Mouse (Mus musculus) adrenal gland, postnatal 10 days (tissue): ENCODE results near the gene Gm21885. TPM values are rescaled to one million over a fixed set of nuclear protein-coding genes. Genes with fewer than 3 reads are reported as not detected.

Experiments used
- DNase-seq: peaks from one replicate; pipeline ENCODE4 v3.0.0; 2021; ENCODE audit warnings: mixed read lengths
- total RNA-seq, 2 experiments: library from RNA; stranded (reverse); gene quantifications; 2 replicates each; pipeline ENCODE4 v1.2.3; 2021

Gm21885 gene
- total RNA-seq, 2 experiments from 2014 or later: not detected

DNA sequence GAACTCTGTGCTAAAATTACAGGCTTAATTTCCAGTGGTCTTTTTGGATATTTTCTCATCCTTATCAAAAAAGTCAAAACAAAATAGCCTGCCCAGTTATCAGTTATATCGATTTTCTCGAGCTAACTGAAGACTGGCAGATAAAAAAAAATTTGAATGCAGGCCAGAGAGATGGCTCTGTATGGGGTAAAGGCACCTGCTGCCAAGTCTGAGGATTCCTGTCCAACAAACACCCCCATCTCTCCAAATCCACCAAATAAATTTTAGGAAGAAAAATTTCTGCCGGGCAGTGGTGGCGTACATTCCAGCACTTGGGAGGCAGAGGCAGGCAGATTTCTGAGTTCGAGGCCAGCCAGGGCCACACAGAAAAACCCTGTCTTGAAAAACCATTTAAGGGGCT is 36.4 kb downstream of the Gm21885 start:
- DNase-seq: no peak

DNA sequence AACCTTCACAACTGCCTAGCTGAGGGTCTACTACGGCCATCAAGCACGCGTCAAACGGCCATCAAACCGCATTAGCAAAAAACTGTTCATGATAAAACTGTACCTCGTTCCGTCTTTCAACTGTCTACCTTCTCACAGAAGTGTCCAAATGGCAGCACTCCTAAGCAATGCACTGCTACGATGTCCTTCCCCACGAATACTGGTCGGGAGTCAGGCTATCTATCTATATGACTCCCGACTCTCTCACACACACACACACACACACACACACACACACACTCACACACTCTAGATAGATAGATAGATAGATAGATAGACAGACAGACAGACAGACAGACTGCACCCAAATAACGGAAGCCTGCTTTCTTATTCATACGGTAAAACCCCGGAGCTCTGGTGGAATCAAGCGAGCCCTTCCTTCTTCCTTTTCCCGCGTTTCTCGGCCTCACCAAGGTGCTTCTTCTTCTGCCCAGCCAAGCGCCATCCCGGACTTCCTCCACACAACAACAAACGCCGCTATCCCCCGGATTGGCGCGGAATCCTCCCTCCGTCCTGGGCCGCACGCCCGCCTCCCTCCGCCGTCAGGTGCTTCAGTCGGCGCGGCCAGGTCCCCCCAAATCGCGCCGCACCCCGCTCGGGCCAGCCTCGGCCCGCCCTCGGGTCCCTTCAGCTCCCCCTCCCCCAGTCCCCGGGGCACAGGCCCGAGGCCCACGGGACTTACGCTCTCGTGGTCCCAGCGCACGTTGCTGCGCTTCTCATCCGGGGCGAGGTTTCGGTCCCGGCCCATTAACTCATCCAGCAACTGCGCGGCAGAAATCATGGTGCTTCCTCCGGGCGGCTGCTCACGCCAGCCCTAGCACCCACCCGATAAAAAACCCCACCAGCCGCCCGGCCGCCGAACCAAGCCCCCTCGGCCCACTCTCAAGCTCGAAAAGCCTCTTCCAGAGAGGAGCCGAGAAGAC is 39.6 kb downstream of the Gm21885 start:
- peak; percentile 78 for DNase-seq

DNA sequence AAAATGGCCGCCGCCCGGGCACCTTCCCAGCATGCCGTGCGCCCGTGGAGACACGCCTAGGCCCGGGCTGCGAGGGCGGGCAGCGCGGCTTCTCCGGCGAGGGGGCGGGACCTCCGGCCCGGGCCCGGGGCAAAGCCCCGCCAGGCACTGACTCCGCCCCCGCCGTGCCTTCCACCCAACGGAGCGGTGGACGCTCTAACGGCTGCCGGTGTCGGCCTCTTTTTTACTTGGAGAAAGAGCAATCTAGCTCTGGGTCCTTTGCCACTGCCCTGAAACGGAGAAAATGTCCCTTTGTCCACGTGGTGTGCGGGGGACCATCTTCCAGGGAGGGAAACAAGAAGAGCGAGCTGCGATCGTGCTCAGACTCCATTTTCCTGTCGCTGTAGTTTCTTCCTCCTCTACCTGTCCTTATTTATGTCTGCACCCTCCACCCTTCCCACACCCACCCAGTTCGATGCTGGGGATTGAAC is 40.3 kb downstream of the Gm21885 start, which contains the start of gene Luc7l3:
Luc7l3 (minus strand) TSS at position 58 of the 470 bp plus-strand sequence.
- DNase-seq: peak; percentile 98

DNA sequence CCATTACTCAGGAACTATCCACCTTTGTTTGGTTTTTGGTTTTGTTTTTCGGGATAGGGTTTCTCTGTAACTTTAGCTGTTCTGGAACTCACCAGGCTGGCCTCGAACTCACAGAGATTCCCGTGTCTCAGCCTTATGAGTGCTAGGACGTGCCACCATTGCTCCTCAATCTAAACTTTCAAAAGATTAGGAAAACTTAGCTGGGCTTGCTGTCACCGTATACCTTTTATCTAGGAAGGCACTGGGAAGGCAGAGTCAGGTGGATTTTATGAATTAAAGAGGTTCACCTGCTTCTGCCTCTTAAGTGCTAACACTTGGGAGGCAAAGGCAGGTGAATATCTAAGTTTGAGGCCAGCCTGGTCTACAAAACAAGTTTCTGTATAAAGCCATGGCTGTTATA is 41.0 kb downstream of the Gm21885 start:
- DNase-seq: no peak

DNA sequence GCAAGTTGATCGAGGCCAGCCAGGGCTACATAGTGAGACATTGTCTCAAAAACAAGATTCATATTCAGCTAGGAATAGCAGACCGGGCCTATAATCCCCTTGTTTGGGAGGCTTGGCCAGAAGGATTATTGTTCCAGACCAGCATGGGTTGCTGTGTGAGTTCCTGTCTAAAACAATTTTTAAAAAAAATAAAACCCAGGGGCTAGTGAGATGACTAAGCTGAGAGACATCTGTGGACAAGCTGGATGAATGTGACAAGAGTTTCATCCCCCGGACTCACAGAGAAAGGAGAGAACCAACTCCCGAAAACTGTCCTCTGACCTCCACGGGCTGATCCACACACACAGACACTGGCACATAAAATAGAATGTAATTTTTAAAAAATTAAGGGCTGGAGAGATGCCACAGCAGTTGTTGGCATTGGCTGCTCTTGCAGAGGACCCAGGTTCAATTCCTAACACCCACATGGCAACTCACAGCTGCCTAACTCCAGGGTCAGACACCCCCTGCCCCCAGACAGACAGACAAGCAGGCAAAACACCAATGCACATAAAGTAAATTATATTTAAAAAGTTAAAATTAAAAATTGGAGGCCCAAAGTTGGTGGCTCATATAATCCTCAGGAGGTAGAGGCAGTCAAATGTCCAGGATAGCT is 41.7 kb downstream of the Gm21885 start:
- no peak for DNase-seq

DNA sequence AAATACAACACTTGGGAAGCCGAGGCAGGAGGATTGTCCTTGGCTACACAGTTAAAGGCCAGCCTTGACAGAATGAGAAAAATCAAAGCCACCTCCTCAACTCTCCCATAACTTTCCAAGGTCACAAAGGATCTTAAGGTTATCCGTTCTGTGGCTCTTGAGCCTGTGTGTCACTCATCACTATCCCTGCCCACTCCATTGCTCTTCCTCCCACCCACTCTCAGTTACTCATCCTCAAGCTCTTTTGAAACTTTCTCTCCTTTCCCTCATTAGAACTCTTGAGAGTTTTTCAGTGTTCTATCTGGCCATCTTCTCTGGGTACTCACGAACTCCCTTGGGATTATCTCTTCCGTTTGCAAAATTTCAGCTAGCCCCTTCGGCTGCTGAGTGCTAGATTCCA is 42.9 kb downstream of the Gm21885 start:
- DNase-seq: no peak

DNA sequence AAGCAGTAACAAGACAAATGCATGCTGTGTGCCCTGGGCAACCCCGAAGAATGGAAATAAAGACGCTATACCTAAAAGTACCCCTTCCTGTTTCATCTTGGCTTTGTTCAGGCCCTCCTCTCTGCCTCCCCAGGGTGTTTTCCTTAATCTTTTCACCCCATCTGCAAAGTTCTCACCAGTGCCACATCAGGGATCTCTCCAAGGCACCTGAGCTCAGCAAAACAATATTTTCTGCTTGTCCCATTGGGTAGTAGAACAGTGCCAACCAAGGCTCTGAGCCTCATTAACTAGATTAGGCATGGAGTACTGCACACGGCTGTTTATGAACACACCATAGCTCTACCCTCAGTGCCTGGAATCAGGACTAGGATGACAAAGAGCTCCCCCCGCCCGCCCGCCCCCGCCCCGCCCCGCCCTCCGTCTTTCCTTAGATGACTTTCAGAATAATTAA is 45.3 kb downstream of the Gm21885 start:
- no peak for DNase-seq

DNA sequence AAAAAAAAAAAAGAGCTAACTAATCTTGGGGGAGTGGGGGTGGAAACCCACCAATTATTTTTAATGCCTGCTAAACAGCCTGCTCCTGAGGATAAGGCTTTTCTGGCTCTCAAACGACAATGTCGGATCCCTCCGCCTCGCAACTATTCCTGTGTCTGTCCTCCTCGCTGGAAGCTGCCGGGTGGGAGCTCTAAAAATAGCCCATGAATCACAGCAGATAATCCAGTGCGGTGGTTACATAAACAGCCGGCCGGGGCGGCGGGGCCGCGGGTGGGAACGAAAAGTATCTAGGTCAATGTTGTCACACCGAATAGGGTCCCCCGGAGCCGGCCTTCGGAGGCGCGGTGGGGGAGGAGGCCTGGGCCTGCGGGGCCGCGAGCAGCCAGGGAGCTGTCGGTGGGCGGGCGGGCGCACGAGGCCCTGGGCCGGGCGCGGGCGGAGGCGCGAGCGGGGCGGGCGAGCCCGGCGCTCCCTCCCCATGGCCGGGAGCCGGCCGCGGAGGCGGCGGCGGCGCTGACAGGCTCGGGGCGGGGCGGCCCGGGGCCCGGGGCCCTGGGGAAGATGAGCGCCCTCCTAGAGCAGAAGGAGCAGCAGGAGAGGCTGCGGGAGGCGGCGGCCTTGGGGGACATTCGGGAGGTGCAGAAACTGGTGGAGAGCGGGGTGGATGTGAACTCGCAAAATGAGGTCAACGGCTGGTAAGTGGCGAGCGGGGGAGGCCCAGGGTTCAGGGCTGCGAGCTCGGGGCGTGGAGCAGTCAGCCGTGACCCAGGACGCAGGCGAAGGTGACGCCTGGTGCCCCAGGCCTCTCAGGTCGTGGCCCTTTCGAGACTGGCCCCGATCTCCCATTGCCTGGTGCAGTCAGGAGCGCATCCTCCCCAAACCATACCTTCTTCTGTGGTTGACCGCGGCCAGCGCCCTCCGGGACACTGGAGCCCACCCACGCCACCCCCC is 46.3 kb downstream of the Gm21885 start, which contains the start of gene Ankrd40:
Ankrd40 (plus strand) TSS at position 309 of the 951 bp plus-strand sequence.
- peak; percentile 96 for DNase-seq

DNA sequence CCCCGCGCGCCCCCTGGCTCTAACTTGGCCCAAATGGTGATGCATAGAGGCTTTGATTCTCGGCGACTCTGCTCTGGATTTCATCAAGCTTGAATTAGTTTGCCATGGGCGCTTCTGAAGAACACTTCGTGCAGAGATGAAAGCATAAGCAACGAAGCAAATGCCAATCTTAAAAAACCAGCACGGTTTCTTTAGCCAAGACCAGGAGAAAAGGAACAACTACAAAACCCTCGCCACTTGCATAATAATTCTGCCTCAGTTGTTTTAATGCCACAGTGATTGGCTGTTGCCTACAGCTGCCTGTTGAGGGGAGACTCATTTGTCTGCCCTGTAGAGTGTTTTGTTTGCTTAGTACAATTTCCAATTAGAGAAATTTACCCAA is 47.0 kb downstream of the Gm21885 start:
- DNase-seq: no peak

DNA sequence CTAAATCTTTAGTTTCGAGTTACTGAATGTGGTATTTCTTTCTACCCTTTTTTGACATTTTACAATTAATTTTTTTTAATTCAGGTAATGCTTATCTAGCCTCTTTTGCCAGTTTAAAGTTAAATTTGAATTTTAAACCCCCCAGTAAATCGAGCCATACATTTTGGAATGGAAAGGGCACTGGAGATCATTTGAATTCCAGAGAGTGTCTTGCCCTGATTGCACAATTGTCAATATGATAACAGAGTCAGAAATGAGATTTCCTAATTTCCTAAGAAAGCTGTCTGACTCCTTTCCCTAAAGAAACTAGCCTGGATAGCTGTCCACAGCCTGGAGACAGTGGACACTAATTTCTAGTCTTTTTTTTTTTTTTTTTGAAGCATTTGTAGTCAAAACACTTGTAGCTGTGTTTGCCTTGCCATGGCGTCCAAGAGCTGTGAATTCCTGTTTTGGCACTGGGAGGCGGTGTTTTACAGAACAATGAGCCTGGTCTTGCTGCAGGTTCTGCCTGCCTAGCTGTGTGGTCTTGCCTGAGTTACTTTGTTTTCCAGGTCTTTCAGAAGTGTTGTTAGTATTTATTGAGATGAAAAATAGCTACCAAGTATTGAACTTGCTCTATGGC is 47.7 kb downstream of the Gm21885 start:
- peak; percentile 59 for DNase-seq

DNA sequence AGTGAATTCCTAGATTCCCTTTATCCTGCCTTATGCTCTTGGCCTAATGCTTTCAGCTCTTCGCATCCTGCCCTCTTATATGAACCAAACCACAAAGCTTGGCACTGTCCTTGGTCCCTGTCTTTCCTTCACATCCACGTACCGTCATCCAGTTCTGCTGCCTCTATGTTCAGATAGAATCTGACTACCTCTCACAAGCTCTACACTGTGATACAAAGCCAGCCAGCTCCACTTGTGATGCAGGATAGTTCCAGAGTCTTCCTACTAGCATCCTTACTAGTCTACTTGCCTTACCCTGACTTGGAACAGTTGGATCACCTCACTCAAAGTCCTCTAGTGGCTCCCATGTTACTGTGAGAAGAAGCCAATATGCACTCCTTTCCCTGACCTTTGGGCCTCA is 48.5 kb downstream of the Gm21885 start:
- no peak for DNase-seq

DNA sequence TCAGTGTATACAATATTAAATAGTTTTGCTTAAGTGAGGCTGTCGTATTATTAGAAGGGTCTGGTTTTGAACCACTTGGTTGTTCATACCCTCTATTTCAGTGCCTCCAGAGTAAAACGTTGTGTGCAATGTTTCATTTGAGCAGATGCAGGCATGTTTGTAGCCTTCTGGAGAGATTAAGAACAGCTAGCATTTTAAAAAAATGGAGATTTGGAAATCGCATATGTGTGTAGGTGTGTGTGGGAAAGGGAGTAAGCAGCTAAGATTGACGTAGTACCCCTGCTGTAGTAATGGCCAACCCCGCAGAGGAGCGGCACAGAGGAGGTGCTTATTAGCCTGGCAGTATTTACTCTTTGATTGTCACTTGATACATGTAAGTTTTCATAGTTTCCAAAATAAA is 51.1 kb downstream of the Gm21885 start:
- no peak for DNase-seq

DNA sequence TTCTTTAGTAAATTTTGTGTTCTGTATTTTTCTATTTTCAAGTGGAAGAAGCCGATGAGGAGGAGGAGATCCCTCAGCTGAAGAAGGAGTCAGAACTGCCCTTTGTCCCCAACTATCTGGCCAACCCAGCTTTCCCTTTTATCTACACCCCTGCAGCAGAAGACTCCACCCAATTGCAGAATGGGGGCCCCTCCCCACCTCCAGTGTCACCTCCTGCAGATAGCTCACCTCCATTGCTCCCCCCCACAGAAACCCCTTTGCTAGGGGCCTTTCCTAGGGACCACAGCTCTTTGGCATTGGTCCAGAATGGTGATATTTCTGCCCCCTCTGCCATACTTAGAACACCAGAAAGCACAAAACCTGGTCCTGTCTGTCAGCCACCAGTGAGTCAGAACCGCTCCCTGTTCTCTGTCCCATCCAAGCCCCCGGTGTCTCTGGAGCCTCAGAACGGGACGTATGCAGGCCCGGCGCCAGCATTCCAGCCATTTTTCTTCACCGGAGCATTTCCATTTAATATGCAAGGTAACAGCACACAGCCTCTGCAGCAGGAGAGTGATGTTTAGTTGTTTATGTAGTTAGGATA is 52.8 kb downstream of the Gm21885 start:
- DNase-seq: no peak

Other genes starting within 250 kb of the Gm21885 start
- 100 to 1,000 TPM; 111 to 183 TPM for gene Tob1, start 70.4 kb upstream of the Gm21885 start, total RNA-seq
- gene Wfikkn2, start 35.9 kb upstream of the Gm21885 start, total RNA-seq: 1 to 10 TPM in 1 of 2 experiments, under 1 TPM in 1; 0.63 to 1.1 TPM
- gene Luc7l3, start 40.1 kb downstream of the Gm21885 start, total RNA-seq: 10 to 100 TPM; 48.8 to 77.4 TPM
- gene Ankrd40, start 46.1 kb downstream of the Gm21885 start, total RNA-seq: 100 to 1,000 TPM; 110 to 130 TPM
- gene Abcc3, start 111.1 kb downstream of the Gm21885 start, total RNA-seq: 1 to 10 TPM; 6.4 to 8.3 TPM
- 1 to 10 TPM; 2.1 to 2.8 TPM for gene Cacna1g, start 192.3 kb downstream of the Gm21885 start, total RNA-seq
- not detected for gene Spata20, start 204.3 kb downstream of the Gm21885 start, total RNA-seq
- 10 to 100 TPM in 1 of 2 experiments, 1 to 10 TPM in 1; 7.0 to 10.2 TPM for gene Epn3, start 218.1 kb downstream of the Gm21885 start, total RNA-seq
- 1 to 10 TPM; 3.3 to 4.8 TPM for gene Mycbpap, start 239.9 kb downstream of the Gm21885 start, total RNA-seq